Comparison of ENCODE assay signal across 10 mouse cellular contexts in the genomic region with DNA sequence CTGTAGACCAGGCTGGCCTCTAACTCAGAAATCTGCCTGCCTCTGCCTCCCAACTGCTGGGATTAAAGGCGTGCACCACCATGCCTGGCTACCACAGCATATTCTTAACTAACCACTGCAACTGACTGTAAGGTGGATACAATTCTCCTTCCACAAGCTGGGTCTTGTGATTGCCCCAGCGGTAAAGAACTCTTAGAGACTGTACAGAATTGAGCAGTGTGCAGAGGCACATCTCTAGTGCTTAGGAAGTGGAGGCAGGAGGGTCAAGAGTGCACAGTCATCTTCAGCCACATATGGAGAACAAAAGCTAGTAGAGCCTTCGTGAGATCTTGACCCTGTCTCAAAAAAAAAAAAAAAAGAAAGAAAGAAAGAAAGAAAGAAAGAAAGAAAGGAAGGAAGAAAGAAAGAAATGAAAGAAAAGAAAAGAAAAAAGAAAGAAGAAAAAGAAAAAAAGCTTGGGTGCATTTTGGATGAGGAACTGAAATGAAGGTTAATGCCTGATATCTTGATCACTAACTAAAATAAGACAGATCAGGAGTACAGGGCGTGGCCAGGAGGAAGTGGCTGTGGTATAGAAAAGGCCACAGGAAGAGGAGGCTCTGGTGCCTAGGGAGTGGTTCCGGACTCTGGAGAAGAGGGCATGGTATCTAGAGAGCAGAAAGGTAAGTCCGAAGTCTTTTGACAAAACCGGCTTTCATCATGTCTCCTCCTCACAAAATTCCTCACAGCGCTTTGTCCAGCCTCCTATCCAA. TPM values are rescaled to one million over a fixed set of nuclear protein-coding genes. Genes with fewer than 3 reads are reported as not detected.
A peak's percentile ranks its signal among the peaks of the same experiment; 100 is the strongest.
DNase-seq lines count a peak whose midpoint lies in the region; ATAC-seq lines count a peak whose summit lies in the region.
"Had no signal": no experiment of that assay in that cellular context is flagged by ENCODE, and none has a peak within 500 bp of the region (broad histone marks: within the 10 kb centered on the region; RNA-seq: fewer than 3 reads in every experiment).

No protein-coding gene starts in this region.

- no peak overlapping the region for H3K4me3 ChIP-seq in limb, embryonic 11.5 days (ENCODE audit: low read depth, low read length)
- no peak overlapping the region for H3K4me3 ChIP-seq in hindbrain, embryonic 13.5 days
- no peak overlapping the region for H3K4me3 ChIP-seq in midbrain, embryonic 15.5 days
- H3K4me3 ChIP-seq in hindbrain, embryonic 16.5 days (ENCODE audit: low read length) = no peak overlapping the region
- H3K4me3 ChIP-seq: forebrain, embryonic 10.5 days had no signal

- H3K27ac ChIP-seq in limb, embryonic 11.5 days (replicated peaks; ENCODE audit: low read depth, low read length) = peak overlapping the region; percentile 60; the same call in 1 of the 2 replicates
- no peak overlapping the region for H3K27ac ChIP-seq in hindbrain, embryonic 13.5 days
- no peak overlapping the region for H3K27ac ChIP-seq in midbrain, embryonic 15.5 days
- no peak overlapping the region for H3K27ac ChIP-seq in hindbrain, embryonic 16.5 days (ENCODE audit: low read depth, low read length)
- H3K27ac ChIP-seq: forebrain, embryonic 10.5 days; hindbrain, postnatal 0 days had no signal

- peak; percentile 38 to 53 for DNase-seq in heart, adult 18-20 months
- no peak for DNase-seq in heart, postnatal 25 days (ENCODE audit: low spot score)
- peak; percentile 72 for DNase-seq in CD4-positive, CD25-positive, alpha-beta regulatory T cell, adult 2 months (ENCODE audit: low read depth, low spot score)
- no peak for DNase-seq in limb, embryonic 11.5 days (ENCODE audit: low spot score)
- peak; percentile 44 to 52 for DNase-seq in lung, postnatal 4 days

- no peaks in the 10 kb centered on the region for H3K36me3 ChIP-seq in limb, embryonic 11.5 days (ENCODE audit: control insufficient read depth, insufficient read depth, low read length)
- H3K36me3 ChIP-seq in hindbrain, embryonic 13.5 days = no peaks in the 10 kb centered on the region
- no peaks in the 10 kb centered on the region for H3K36me3 ChIP-seq in midbrain, embryonic 15.5 days (replicated peaks)
- no peaks in the 10 kb centered on the region for H3K36me3 ChIP-seq in hindbrain, embryonic 16.5 days (ENCODE audit: control insufficient read depth, insufficient read depth, low read length)
- H3K36me3 ChIP-seq: forebrain, embryonic 10.5 days had no signal

- ATAC-seq in limb, embryonic 11.5 days (ENCODE audit: insufficient number of reproducible peaks, low FRiP score, low TSS enrichment, low read depth) = no peak
- no peak for ATAC-seq in hindbrain, embryonic 13.5 days (ENCODE audit: low FRiP score)
- no peak for ATAC-seq in midbrain, embryonic 15.5 days (replicated peaks)
- no peak for ATAC-seq in hindbrain, embryonic 16.5 days
- ATAC-seq: hindbrain, postnatal 0 days had no signal

- H3K4me2 ChIP-seq in limb, embryonic 11.5 days (ENCODE audit: low read depth, severe bottlenecking) = no peak overlapping the region
- no peak overlapping the region for H3K4me2 ChIP-seq in hindbrain, embryonic 13.5 days
- no peak overlapping the region for H3K4me2 ChIP-seq in midbrain, embryonic 15.5 days
- H3K4me2 ChIP-seq in hindbrain, embryonic 16.5 days (ENCODE audit: low read length) = no peak overlapping the region

- peaks cover 5% of the 10 kb centered on the region; the same call in 1 of the 2 replicates for H3K4me1 ChIP-seq in limb, embryonic 11.5 days (ENCODE audit: control insufficient read depth, insufficient read depth, low read length)
- H3K4me1 ChIP-seq in hindbrain, embryonic 13.5 days (replicated peaks) = no peaks in the 10 kb centered on the region
- H3K4me1 ChIP-seq in midbrain, embryonic 15.5 days = peaks cover 6% of the 10 kb centered on the region; the same call in 1 of the 2 replicates
- H3K4me1 ChIP-seq in hindbrain, embryonic 16.5 days (ENCODE audit: control insufficient read depth, insufficient read depth, low read depth, low read length) = no peaks in the 10 kb centered on the region; the same call in 1 of the 2 replicates

- H3K9me3 ChIP-seq in limb, embryonic 11.5 days (ENCODE audit: control insufficient read depth, low read length) = no peaks in the 10 kb centered on the region
- H3K9me3 ChIP-seq in hindbrain, embryonic 13.5 days = no peaks in the 10 kb centered on the region
- no peaks in the 10 kb centered on the region for H3K9me3 ChIP-seq in midbrain, embryonic 15.5 days
- H3K9me3 ChIP-seq in hindbrain, embryonic 16.5 days (ENCODE audit: control insufficient read depth, low read length) = no peaks in the 10 kb centered on the region
- H3K9me3 ChIP-seq: forebrain, embryonic 10.5 days had no signal

- H3K27me3 ChIP-seq in limb, embryonic 11.5 days (ENCODE audit: control insufficient read depth, insufficient read depth, low read length) = no peaks in the 10 kb centered on the region
- no peaks in the 10 kb centered on the region for H3K27me3 ChIP-seq in hindbrain, embryonic 13.5 days
- no peaks in the 10 kb centered on the region for H3K27me3 ChIP-seq in midbrain, embryonic 15.5 days (replicated peaks)
- no peaks in the 10 kb centered on the region for H3K27me3 ChIP-seq in hindbrain, embryonic 16.5 days (replicated peaks; ENCODE audit: control insufficient read depth, insufficient read depth, low read length)

- H3K9ac ChIP-seq in limb, embryonic 11.5 days (ENCODE audit: low read length) = no peak overlapping the region
- H3K9ac ChIP-seq in hindbrain, embryonic 13.5 days = no peak overlapping the region
- no peak overlapping the region for H3K9ac ChIP-seq in midbrain, embryonic 15.5 days
- H3K9ac ChIP-seq in hindbrain, embryonic 16.5 days (ENCODE audit: low read depth, low read length) = no peak overlapping the region

- intact Hi-C loops in heart, postnatal 25 days (cut with DNase I) = no loop called here

- 92% methylated on average over 8 of the region's 8 CpGs for WGBS in limb, embryonic 11.5 days
- 89% methylated on average over 8 of the region's 8 CpGs for WGBS in hindbrain, embryonic 13.5 days
- 88% methylated on average over 8 of the region's 8 CpGs for WGBS in midbrain, embryonic 15.5 days
- WGBS in hindbrain, embryonic 16.5 days = 89% methylated on average over 8 of the region's 8 CpGs

RNA-seq across cellular contexts. Expression of gene Lrrc8d, which starts 48.9 kb away (rescaled TPM):
- total RNA-seq in heart, adult 18-20 months (2021) = 1 to 10 TPM; 8.1 to 8.8 TPM
- 10 to 100 TPM in 1 of 2 experiments, 1 to 10 TPM in 1; 7.8 to 13.0 TPM for total RNA-seq in heart, postnatal 25 days (2021)
- 18.3 and 21.4 TPM in 2 replicates for polyA plus RNA-seq in limb, embryonic 11.5 days (2014; fragmentation: Nextera tagmentation; extraction: Ambion mirVana)
- polyA plus RNA-seq in hindbrain, embryonic 13.5 days (2015; fragmentation: Nextera tagmentation; extraction: Ambion mirVana) = 32.1 and 32.8 TPM in 2 replicates
- 32.5 and 37.1 TPM in 2 replicates for polyA plus RNA-seq in midbrain, embryonic 15.5 days (2015; fragmentation: Nextera tagmentation; extraction: Ambion mirVana)
- 19.1 and 33.1 TPM in 2 replicates for polyA plus RNA-seq in hindbrain, embryonic 16.5 days (2015; fragmentation: Nextera tagmentation; extraction: Ambion mirVana)

Comparison
In these comparisons a context has a peak if more than half of its experiments do, and no peak if none do; other contexts are left out.
1. DNase-seq: peak in heart, adult 18-20 months (2 of 2), CD4-positive, CD25-positive, alpha-beta regulatory T cell, adult 2 months (single experiment) and lung, postnatal 4 days (2 of 2); none in heart, postnatal 25 days (single experiment) and limb, embryonic 11.5 days (single experiment).